Mouse (Mus musculus) G1E-ER4 (cell line): Measurements from ENCODE around the gene Sergef. TPM values are rescaled to one million over a fixed set of nuclear protein-coding genes. Genes with fewer than 3 reads are reported as not detected.

ENCODE experiments used
- GATA1 ChIP-seq: IDR thresholded peaks from one replicate; pipeline ENCODE4 v1.8.0; 2012; ENCODE audit warnings: low read length, inconsistent platforms
- polyA plus RNA-seq: library from polyadenylated mRNA; stranded (reverse); fragments of >175 nt; gene quantifications from 2 replicates; pipeline ENCODE4 v1.2.3, GENCODE M21; 2012

Gene Sergef
- polyA plus RNA-seq, 1 experiment = 8.8 TPM

GRCm38 (mm10) chr7:46425012-46425411 lies 214.6 kb downstream of the Sergef start:
- no peak for TF ChIP-seq GATA1

GRCm38 (mm10) chr7:46423951-46424350 lies 215.7 kb downstream of the Sergef start:
- TF ChIP-seq GATA1 = no peak

DNA sequence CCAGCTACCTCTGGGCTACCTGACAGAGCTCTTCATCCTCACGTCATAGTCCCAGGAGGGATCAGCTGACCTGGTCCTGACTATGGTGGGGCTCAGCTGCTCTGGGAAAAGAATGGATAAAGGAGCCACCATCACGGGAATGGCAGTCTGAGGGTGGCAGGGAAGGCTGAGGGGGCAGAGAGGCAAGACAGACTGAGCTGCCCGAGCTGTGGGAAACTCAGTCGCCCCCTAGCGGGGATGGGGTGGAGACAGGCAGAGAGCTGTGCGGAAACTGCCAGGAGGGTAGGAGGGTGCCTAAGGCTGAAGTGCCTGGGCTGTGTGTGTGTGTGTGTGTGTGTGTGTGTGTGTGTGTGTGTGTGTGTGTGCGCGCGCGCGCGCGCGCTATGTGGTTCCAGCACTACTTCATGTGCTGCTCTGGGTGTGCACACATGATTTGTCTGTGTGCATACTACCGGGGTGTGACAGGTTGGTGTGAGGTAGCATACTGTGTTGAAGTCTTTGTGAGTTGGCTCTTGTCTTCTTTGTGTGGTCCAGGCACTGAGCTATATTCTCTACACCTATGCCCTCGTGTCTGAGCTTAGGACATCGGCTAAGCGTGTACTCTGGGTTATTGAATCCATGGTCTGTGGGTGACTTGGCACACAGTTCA lies 216.7 kb downstream of the Sergef start:
- no peak for TF ChIP-seq GATA1

GRCm38 (mm10) chr7:46422052-46422763 lies 217.4 kb downstream of the Sergef start:
- no peak for TF ChIP-seq GATA1

GRCm38 (mm10) chr7:46421535-46421934 lies 218.1 kb downstream of the Sergef start:
- TF ChIP-seq GATA1 = no peak

DNA sequence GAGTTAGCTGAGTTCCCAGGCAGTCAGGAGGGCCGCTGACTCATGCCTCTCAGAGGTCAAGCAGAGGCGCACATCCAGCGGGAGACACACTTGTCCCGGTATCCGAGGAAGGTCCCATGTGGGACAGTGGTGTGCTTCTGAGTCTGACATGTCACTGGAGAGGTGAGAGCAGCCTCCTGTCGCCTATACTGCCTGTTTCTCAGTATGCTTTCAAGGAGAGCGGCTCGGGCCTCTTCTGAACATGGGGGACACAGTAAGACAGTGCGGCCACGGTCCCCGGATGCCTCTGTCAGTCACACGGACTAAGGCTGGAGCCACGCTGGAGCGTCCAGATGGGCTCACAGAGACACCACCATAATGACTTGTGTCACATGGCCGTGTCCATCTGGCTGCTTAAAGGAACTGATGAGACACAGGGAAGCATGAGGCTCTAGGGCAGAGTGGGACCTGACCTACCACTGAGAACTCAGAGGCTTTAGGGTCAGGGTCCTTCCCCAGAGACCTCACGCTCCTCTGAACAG lies 221.4 kb downstream of the Sergef start:
- no peak for TF ChIP-seq GATA1

DNA sequence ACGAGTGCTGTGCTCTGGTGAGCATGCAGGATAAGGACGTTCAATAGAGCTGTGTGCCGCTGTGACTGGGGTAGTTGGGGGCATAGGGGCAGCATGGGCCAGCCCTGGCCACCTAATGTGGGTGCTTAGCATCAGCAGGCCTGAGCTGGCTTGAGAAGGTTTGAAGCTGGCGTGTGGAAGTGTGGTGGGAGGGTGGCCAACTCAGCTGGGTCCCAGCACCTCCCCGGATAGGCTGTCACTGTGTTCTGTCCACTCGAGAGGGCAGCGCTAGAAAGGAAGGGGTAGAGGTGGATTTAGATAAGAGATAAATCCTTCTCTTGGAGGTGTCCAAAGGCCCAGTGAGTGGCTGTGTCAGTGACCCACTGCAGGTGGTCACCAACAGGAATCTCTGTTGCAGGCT lies 222.1 kb downstream of the Sergef start:
- no peak for TF ChIP-seq GATA1

DNA sequence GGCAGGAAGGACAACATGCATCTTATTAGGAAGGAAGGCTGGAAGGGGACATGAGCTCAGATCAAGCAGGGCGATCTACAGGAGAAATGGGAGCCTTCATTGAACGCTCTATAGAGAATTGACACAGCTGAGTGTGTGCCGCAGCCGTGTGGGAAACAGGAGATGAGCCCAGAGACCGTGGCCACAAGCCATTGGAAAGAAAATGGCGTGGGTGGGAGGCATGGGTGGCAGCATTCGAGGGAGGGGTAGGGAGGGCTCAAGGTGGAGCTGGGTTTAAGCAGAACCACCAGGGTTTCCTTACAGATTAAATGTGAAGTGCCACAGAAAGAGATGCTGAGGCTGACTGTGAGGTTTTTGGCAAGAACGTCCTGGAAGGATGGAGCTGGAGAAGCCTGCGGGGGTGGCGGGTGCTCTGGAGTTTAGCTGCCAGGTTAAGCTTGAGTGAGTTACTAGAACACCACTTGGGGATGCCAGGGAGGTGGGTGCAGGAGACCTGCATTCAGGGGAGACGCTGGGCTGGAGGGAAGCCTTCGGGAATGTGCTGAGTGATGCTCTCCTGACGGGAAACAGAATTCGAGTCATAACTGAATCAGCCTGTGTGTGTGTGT lies 223.7 kb downstream of the Sergef start:
- TF ChIP-seq GATA1 = no peak

DNA sequence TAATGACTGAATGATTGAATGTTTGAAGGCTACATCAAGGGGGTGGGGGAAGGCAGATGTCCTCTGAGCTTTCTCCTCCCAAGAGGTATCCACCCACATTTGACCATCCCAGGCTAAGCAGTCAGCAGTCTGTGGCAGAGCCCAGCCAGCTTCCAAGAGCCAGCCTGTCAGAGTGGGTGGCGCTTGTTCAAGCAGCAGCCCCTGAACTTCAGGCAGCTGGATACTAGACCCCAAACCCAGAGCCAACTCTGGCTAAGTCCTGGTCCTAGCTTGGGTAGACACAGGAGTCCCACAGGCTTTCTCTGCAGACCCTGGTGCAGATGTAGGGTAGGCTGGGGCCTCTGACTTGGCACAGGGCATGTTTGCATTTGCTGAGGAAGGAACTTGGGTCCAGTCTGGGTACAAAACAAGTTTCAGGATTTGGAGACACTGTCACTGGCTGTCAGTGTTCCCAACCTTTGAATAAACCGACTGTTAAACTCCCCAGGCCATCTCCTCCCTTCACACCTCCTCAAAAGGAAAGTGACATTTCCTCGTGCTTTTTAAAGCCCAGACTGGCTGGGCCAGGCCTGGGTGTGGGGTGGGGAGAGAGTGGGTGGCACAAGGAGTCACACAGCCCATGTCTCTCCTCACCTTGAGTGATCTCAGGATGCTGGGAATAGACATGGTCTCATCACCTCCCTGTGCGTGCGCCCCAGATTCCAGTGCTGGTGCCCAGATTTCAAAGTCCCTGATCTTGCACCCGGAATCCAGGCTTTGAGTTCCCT lies 225.5 kb downstream of the Sergef start:
- TF ChIP-seq GATA1 = no peak

DNA sequence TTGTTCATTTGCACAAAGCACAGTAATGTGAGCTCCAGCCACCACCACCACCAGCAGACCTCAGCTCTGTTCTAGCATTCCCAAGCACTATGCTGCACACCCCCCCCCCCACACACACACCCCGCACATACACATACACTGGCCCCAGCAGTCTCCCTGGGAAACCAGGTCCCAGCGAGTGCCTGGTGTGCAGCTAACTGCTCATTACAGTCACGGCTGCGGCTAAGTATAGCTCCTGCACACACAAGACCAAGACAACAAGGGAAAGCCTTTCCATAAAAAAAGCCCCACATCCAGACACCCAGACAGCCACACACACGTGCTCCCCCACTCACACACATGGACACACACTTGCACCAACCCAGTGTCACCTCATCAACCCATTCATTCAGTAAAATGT lies 226.8 kb downstream of the Sergef start:
- TF ChIP-seq GATA1 = no peak

DNA sequence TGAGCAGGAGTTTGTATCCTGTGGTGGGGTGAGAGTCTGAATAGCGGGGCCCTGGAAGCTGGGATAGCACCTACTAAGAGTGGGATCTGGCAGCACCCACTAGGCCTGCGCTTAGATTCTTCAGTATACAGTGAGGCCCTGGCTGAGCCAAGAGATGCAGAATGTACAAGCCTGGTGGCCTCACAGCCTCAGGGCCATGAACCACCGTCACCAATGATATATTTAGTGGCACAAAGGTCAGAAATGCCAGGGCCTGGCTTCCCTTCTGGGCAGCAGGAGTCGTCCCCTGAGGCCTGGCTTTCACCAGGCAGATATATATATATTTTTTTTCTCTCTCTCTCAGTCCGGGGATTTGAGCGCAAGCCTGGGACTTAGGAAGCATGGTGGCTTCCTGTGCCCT lies 228.9 kb downstream of the Sergef start:
- TF ChIP-seq GATA1 = no peak

GRCm38 (mm10) chr7:46409204-46409789 lies 230.3 kb downstream of the Sergef start:
- TF ChIP-seq GATA1 = no peak

- no peak for TF ChIP-seq GATA1
Measured at GRCm38 (mm10) chr7:46408606-46409005, 231.0 kb downstream of the Sergef start.

DNA sequence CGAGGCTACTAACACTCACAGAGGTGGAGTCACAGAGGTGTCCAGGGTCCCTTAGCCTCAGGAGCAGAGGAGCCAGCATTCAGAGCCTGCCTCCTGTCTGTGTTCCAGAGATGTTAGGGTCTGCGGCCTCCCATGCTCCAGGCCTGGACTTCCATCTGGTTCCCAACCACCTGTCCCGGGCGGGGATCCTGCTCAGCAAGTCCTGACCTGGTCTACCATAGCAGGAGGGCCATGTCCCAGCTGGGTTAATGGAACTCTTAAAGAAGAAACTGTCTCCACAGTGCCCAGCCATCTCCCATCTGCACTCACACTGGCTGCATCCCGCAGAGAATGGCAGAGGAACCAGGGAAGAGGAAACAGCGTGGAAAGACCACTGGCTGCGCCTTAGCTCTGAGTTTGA lies 234.9 kb downstream of the Sergef start:
- TF ChIP-seq GATA1 = no peak

- TF ChIP-seq GATA1 = no peak
Measured at GRCm38 (mm10) chr7:46403616-46404485, 235.8 kb downstream of the Sergef start.
